Mouse (Mus musculus): Measurements from ENCODE around the gene Sh3tc1. TPM values are rescaled to one million over a fixed set of nuclear protein-coding genes. Genes with fewer than 3 reads are reported as not detected.

Sh3tc1 gene
- polyA plus RNA-seq, 1 experiment from 2014 or later: 4.3 TPM

- Histone ChIP-seq H3K27me3 (ENCODE audit: control insufficient read depth, insufficient read depth, low read length) (no peaks in the 10 kb centered on the region), H3K9me3 (ENCODE audit: control insufficient read depth, low read length) (no peaks in the 10 kb centered on the region), H3K4me2 (ENCODE audit: low read depth) (no peak overlapping the region), H3K9ac (ENCODE audit: low read length) (no peak overlapping the region), H3K36me3 (ENCODE audit: control insufficient read depth, insufficient read depth, low read length) (no peaks in the 10 kb centered on the region), H3K4me1 (ENCODE audit: control insufficient read depth, insufficient read depth, low read length) (no peaks in the 10 kb centered on the region), H3K27ac (ENCODE audit: low read depth, low read length) (no peak overlapping the region), H3K4me3 (ENCODE audit: low read depth, low read length) (no peak overlapping the region)
- no peak for ATAC-seq (ENCODE audit: insufficient read depth, low FRiP score, low TSS enrichment)
- WGBS: 74% methylated on average over 3 of the region's 3 CpGs
- DNase-seq (ENCODE audit: low spot score): no peak
These were observed 28.9 kb downstream of the Sh3tc1 start for GRCm38 (mm10) chr5:35710931-35711330.

DNA sequence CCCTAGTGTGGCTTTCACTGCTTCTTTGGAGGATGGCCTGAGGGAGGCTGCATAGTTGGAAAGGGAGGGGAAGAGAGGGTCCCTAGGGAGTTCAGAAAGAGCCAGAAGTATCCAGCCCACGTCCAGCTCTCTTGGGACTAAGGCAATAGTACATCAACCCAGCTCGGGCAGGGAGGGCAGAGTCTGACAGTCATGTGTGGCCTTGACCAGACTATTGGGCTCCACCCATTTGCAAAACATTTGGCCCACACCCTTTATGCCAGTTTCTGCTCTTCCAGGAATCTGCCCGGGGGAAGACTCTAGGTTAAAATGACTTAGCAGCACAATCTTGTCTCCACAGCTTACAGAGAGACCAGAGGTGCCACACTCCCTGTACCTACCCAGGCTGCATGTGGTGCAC, 29.3 kb downstream of the Sh3tc1 start:
- Histone ChIP-seq H3K27ac (ENCODE audit: low read depth, low read length) (no peak overlapping the region), H3K27me3 (ENCODE audit: control insufficient read depth, insufficient read depth, low read length) (no peaks in the 10 kb centered on the region), H3K4me2 (ENCODE audit: low read depth) (no peak overlapping the region), H3K4me1 (ENCODE audit: control insufficient read depth, insufficient read depth, low read length) (no peaks in the 10 kb centered on the region), H3K4me3 (ENCODE audit: low read depth, low read length) (no peak overlapping the region), H3K9ac (ENCODE audit: low read length) (no peak overlapping the region), H3K9me3 (ENCODE audit: control insufficient read depth, low read length) (no peaks in the 10 kb centered on the region), H3K36me3 (ENCODE audit: control insufficient read depth, insufficient read depth, low read length) (no peaks in the 10 kb centered on the region)
- DNase-seq (ENCODE audit: low spot score) (no peak), ATAC-seq (ENCODE audit: insufficient read depth, low FRiP score, low TSS enrichment) (no peak)
- 75% methylated on average over 3 of the region's 3 CpGs for WGBS

DNA sequence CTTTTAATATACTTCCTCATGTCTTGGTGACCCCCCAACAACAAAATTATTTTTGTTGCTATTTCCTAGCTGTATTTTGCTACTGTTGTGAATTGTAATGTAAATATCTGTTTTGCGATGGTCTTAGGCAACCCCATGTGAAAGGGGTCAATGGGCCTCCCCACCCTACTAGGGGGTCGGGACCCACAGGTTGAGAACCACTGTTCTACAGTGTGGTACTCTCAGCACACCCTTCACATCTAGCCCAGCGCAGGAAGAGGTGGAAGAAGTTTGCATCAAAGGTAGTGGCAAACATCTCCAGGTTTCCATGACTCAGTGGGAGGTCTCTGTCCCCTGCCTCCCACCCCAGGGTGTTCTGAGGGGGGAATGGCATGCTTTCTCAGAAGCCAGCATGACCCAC, 34.4 kb downstream of the Sh3tc1 start:
- no peak overlapping the region for H3K9ac ChIP-seq (ENCODE audit: low read length)
- H3K4me3 ChIP-seq (ENCODE audit: low read depth, low read length): no peak overlapping the region
- H3K4me1 ChIP-seq (ENCODE audit: control insufficient read depth, insufficient read depth, low read length): no peaks in the 10 kb centered on the region
- WGBS: 85% methylated on average over 3 of the region's 3 CpGs
- DNase-seq (ENCODE audit: low spot score): no peak
- no peaks in the 10 kb centered on the region for H3K9me3 ChIP-seq (ENCODE audit: control insufficient read depth, low read length)
- H3K27ac ChIP-seq (ENCODE audit: low read depth, low read length): no peak overlapping the region
- ATAC-seq (ENCODE audit: insufficient read depth, low FRiP score, low TSS enrichment): no peak
- no peak overlapping the region for H3K4me2 ChIP-seq (ENCODE audit: low read depth)
- no peaks in the 10 kb centered on the region for H3K36me3 ChIP-seq (ENCODE audit: control insufficient read depth, insufficient read depth, low read length)
- no peaks in the 10 kb centered on the region for H3K27me3 ChIP-seq (ENCODE audit: control insufficient read depth, insufficient read depth, low read length)

DNA sequence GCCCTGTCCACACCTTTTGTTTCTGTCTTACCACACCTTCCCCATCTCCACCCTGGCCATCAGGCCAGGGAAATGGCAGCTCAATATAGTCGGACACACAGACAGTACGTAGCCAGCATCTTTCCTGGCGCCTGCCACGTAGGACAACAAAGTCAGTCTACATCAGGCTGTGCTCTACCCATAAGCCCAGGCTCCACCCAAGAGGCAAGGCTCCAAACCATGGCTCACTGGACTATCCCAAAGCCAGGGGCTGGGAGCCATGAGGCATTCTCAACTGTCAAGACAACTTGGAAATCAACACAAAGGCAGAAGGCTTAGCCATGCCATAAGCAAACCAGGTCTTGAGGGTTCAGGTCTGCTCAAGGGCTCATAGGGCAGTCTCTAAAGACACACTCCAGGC, 36.0 kb downstream of the Sh3tc1 start:
- Histone ChIP-seq H3K4me3 (ENCODE audit: low read depth, low read length) (no peak overlapping the region), H3K9ac (ENCODE audit: low read length) (no peak overlapping the region), H3K4me2 (ENCODE audit: low read depth) (no peak overlapping the region), H3K27me3 (ENCODE audit: control insufficient read depth, insufficient read depth, low read length) (no peaks in the 10 kb centered on the region), H3K4me1 (ENCODE audit: control insufficient read depth, insufficient read depth, low read length) (no peaks in the 10 kb centered on the region), H3K36me3 (ENCODE audit: control insufficient read depth, insufficient read depth, low read length) (no peaks in the 10 kb centered on the region), H3K27ac (ENCODE audit: low read depth, low read length) (no peak overlapping the region), H3K9me3 (ENCODE audit: control insufficient read depth, low read length) (no peaks in the 10 kb centered on the region)
- ATAC-seq (ENCODE audit: insufficient read depth, low FRiP score, low TSS enrichment): no peak
- no peak for DNase-seq (ENCODE audit: low spot score)
- 94% methylated on average over 4 of the region's 4 CpGs for WGBS

GRCm38 (mm10) chr5:35703183-35703582, 36.6 kb downstream of the Sh3tc1 start:
- no peaks in the 10 kb centered on the region for H3K27me3 ChIP-seq (ENCODE audit: control insufficient read depth, insufficient read depth, low read length)
- ATAC-seq (ENCODE audit: insufficient read depth, low FRiP score, low TSS enrichment) (no peak), DNase-seq (ENCODE audit: low spot score) (no peak)
- H3K4me3 ChIP-seq (ENCODE audit: low read depth, low read length): no peak overlapping the region
- no peaks in the 10 kb centered on the region for H3K4me1 ChIP-seq (ENCODE audit: control insufficient read depth, insufficient read depth, low read length)
- no peaks in the 10 kb centered on the region for H3K9me3 ChIP-seq (ENCODE audit: control insufficient read depth, low read length)
- H3K4me2 ChIP-seq (ENCODE audit: low read depth): no peak overlapping the region
- no peak overlapping the region for H3K27ac ChIP-seq (ENCODE audit: low read depth, low read length)
- 92% methylated on average over 8 of the region's 8 CpGs for WGBS
- no peaks in the 10 kb centered on the region for H3K36me3 ChIP-seq (ENCODE audit: control insufficient read depth, insufficient read depth, low read length)
- H3K9ac ChIP-seq (ENCODE audit: low read length): no peak overlapping the region

GRCm38 (mm10) chr5:35702582-35703140, 37.1 kb downstream of the Sh3tc1 start:
- ATAC-seq (ENCODE audit: insufficient read depth, low FRiP score, low TSS enrichment): no peak
- no peaks in the 10 kb centered on the region for H3K36me3 ChIP-seq (ENCODE audit: control insufficient read depth, insufficient read depth, low read length)
- H3K4me1 ChIP-seq (ENCODE audit: control insufficient read depth, insufficient read depth, low read length): no peaks in the 10 kb centered on the region
- H3K27me3 ChIP-seq (ENCODE audit: control insufficient read depth, insufficient read depth, low read length): no peaks in the 10 kb centered on the region
- no peak overlapping the region for H3K4me2 ChIP-seq (ENCODE audit: low read depth)
- H3K9me3 ChIP-seq (ENCODE audit: control insufficient read depth, low read length): no peaks in the 10 kb centered on the region
- H3K27ac ChIP-seq (ENCODE audit: low read depth, low read length): no peak overlapping the region
- DNase-seq (ENCODE audit: low spot score): no peak
- WGBS: 88% methylated on average over 4 of the region's 4 CpGs
- no peak overlapping the region for H3K9ac ChIP-seq (ENCODE audit: low read length)
- H3K4me3 ChIP-seq (ENCODE audit: low read depth, low read length): no peak overlapping the region

- DNase-seq (ENCODE audit: low spot score) (peak; percentile 72), ATAC-seq (ENCODE audit: insufficient read depth, low FRiP score, low TSS enrichment) (no peak)
- H3K36me3 ChIP-seq (ENCODE audit: control insufficient read depth, insufficient read depth, low read length): no peaks in the 10 kb centered on the region
- no peaks in the 10 kb centered on the region for H3K4me1 ChIP-seq (ENCODE audit: control insufficient read depth, insufficient read depth, low read length)
- no peak overlapping the region for H3K4me3 ChIP-seq (ENCODE audit: low read depth, low read length)
- H3K4me2 ChIP-seq (ENCODE audit: low read depth): no peak overlapping the region
- no peak overlapping the region for H3K27ac ChIP-seq (ENCODE audit: low read depth, low read length)
- 53% methylated on average over 6 of the region's 6 CpGs for WGBS
- H3K9ac ChIP-seq (ENCODE audit: low read length): no peak overlapping the region
- H3K27me3 ChIP-seq (ENCODE audit: control insufficient read depth, insufficient read depth, low read length): no peaks in the 10 kb centered on the region
- H3K9me3 ChIP-seq (ENCODE audit: control insufficient read depth, low read length): no peaks in the 10 kb centered on the region
These were observed 38.7 kb downstream of the Sh3tc1 start for GRCm38 (mm10) chr5:35701042-35701441.

GRCm38 (mm10) chr5:35695815-35696214, 44.0 kb downstream of the Sh3tc1 start:
- no peaks in the 10 kb centered on the region for H3K4me1 ChIP-seq (ENCODE audit: control insufficient read depth, insufficient read depth, low read length)
- WGBS: 26% methylated on average over 5 of the region's 5 CpGs
- no peak for ATAC-seq (ENCODE audit: insufficient read depth, low FRiP score, low TSS enrichment)

DNA sequence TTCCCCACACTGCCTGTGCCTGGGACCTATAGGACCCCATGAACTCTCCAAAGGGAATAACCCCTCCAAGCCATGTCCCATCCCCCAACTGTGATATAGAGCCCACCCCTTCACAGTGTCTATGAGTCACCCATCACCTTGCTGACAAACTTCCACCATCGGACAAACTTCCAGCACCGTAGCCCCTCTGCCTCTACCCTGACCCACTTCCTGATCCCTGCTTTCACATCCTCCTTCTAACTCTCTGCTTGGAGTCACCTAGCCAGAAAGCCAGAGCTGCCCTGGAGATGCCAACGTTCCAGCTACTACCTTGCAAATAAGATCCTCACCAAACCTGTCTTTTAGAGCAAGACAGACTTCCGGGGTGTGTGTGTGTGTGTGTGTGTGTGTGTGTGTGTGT, 46.1 kb downstream of the Sh3tc1 start:
- Histone ChIP-seq H3K27me3 (ENCODE audit: control insufficient read depth, insufficient read depth, low read length) (no peaks in the 10 kb centered on the region), H3K4me3 (ENCODE audit: low read depth, low read length) (no peak overlapping the region), H3K36me3 (ENCODE audit: control insufficient read depth, insufficient read depth, low read length) (no peaks in the 10 kb centered on the region), H3K4me1 (ENCODE audit: control insufficient read depth, insufficient read depth, low read length) (no peaks in the 10 kb centered on the region), H3K27ac (ENCODE audit: low read depth, low read length) (no peak overlapping the region), H3K4me2 (ENCODE audit: low read depth) (no peak overlapping the region), H3K9me3 (ENCODE audit: control insufficient read depth, low read length) (no peaks in the 10 kb centered on the region), H3K9ac (ENCODE audit: low read length) (no peak overlapping the region)
- DNase-seq (ENCODE audit: low spot score) (no peak), ATAC-seq (ENCODE audit: insufficient read depth, low FRiP score, low TSS enrichment) (no peak)
- WGBS: 83% methylated on average over 4 of the region's 4 CpGs

More at GRCm38 (mm10) chr5:35695815-35696214, 44.0 kb downstream of the Sh3tc1 start:
- DNase-seq (ENCODE audit: low spot score): peak; percentile 40
- Histone ChIP-seq H3K27me3 (ENCODE audit: control insufficient read depth, insufficient read depth, low read length) (no peaks in the 10 kb centered on the region), H3K27ac (ENCODE audit: low read depth, low read length) (no peak overlapping the region), H3K4me2 (ENCODE audit: low read depth) (no peak overlapping the region), H3K9me3 (ENCODE audit: control insufficient read depth, low read length) (no peaks in the 10 kb centered on the region), H3K9ac (ENCODE audit: low read length) (no peak overlapping the region), H3K4me3 (ENCODE audit: low read depth, low read length) (no peak overlapping the region), H3K36me3 (ENCODE audit: control insufficient read depth, insufficient read depth, low read length) (no peaks in the 10 kb centered on the region)

Measured in neural tube, embryonic 11.5 days (tissue).